Mouse (Mus musculus): ENCODE measurements at regions not wholly inside any gene's neighbourhood (a gene's known extent, or its start where the extent isn't known, plus 50 kb on each side); places are given as distances from the start of the nearest gene placed in this dataset.

DNA sequence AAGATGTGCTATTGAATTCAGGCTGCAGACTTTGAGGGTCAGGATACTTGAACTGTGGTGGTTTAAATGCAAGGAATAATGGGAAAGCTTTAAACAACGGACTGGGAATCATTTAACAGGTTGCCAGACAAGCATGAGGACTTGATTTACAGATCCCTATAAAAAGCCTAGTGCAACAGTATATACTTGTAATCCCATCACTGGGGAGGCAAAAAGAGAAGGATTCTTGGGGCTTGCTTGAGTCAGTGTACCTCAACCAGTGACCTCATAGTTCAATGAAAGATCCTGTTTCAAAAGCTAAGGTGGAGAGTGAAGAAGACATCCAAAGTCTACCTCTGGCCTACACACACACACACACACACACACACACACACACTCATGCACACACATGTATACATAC is 99.8 kb downstream of the Lrrn1 start:
- Histone ChIP-seq H3K4me1 (ENCODE audit: insufficient read depth, low read depth, low read length) (no peaks in the 10 kb centered on the region), H3K27ac (ENCODE audit: low read length) (no peak overlapping the region), H3K9ac (replicated peaks; ENCODE audit: low read depth) (no peak overlapping the region), H3K27me3 (replicated peaks; ENCODE audit: insufficient read depth, low read length) (no peaks in the 10 kb centered on the region), H3K9me3 (ENCODE audit: low read length) (no peaks in the 10 kb centered on the region), H3K4me3 (ENCODE audit: low read depth, low read length) (no peak overlapping the region), H3K36me3 (ENCODE audit: insufficient read depth, low read length) (no peaks in the 10 kb centered on the region), H3K4me2 (replicated peaks; ENCODE audit: low read depth, low read length) (no peak overlapping the region)
- ATAC-seq (no peak), DNase-seq (ENCODE audit: low spot score) (no peak)
- TF ChIP-seq CTCF (IDR thresholded peaks at IDR 0.05) (no peak), EP300 (IDR thresholded peaks at IDR 0.05) (no peak)
- WGBS, result 59% methylated on average over 1 of the region's 1 CpGs

DNA sequence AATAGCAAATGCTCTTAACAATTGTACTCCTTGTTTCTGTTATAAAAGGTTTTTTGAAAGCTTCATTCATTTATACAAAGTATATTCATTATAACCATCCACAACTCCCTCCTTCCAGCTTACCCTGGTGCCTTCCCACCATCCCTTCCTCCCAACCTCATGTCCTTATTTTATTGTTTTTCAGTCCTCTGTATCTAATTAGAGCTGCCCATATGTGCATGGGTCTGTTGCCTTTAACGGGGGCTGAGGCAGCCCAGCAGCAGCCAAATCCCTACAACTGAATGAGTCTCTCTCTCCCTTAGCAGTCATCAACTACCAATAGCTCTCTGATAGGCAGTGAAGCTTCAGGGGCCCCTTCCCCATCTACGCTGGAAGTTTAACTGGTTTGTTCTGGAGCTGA is 116.2 kb downstream of the Lrrn1 start:
- Histone ChIP-seq H3K9ac (replicated peaks; ENCODE audit: low read depth) (no peak overlapping the region), H3K27ac (ENCODE audit: low read length) (no peak overlapping the region), H3K9me3 (ENCODE audit: low read length) (no peaks in the 10 kb centered on the region), H3K27me3 (replicated peaks; ENCODE audit: insufficient read depth, low read length) (no peaks in the 10 kb centered on the region), H3K36me3 (ENCODE audit: insufficient read depth, low read length) (no peaks in the 10 kb centered on the region), H3K4me1 (ENCODE audit: insufficient read depth, low read depth, low read length) (no peaks in the 10 kb centered on the region), H3K4me2 (replicated peaks; ENCODE audit: low read depth, low read length) (no peak overlapping the region), H3K4me3 (ENCODE audit: low read depth, low read length) (no peak overlapping the region)
- DNase-seq (ENCODE audit: low spot score) (no peak), ATAC-seq (no peak)
- TF ChIP-seq CTCF (IDR thresholded peaks at IDR 0.05) (no peak), EP300 (IDR thresholded peaks at IDR 0.05) (no peak)
- 88% methylated on average over 2 of the region's 2 CpGs for WGBS

DNA sequence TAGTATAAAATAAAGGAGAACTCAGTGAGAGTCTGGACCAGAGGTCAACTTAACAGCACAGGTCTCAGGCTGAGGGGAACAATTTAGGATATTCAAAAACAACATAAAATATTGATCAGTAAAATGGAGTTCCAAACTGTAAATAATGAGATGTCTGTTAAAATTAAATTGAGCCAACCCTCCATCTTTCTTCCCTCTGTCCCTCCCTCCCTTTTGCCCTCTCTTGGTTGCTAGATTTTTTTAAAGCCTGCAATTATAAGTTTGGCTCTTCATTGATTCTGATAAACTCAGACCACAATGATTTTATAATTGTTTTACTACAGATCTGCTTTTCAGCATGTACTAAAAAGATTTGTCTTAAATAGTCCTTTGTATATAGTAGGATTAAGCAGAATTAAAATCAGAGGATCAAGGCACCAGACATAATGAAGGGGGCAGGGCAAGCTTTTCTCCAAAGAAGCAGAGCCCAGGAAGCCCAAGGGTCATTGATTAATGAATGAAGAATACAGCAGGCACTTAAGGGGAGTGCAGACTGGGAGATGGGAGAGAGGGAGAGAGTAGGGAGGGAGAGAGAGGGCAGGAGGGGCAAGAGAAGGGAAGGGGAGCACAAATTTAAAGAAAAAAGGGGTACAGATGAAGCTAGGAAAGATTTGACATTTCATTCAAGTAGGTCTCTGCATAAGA is 124.4 kb downstream of the Lrrn1 start:
- H3K4me3 ChIP-seq (ENCODE audit: low read depth, low read length), result no peak overlapping the region
- no peak for ATAC-seq
- H3K9ac ChIP-seq (replicated peaks; ENCODE audit: low read depth), result no peak overlapping the region
- H3K9me3 ChIP-seq (ENCODE audit: low read length), result no peaks in the 10 kb centered on the region
- H3K4me2 ChIP-seq (replicated peaks; ENCODE audit: low read depth, low read length), result no peak overlapping the region
- no peaks in the 10 kb centered on the region for H3K36me3 ChIP-seq (ENCODE audit: insufficient read depth, low read length)
- no peak for DNase-seq (ENCODE audit: low spot score)
- H3K4me1 ChIP-seq (ENCODE audit: insufficient read depth, low read depth, low read length), result no peaks in the 10 kb centered on the region
- H3K27ac ChIP-seq (ENCODE audit: low read length), result no peak overlapping the region
- H3K27me3 ChIP-seq (replicated peaks; ENCODE audit: insufficient read depth, low read length), result no peaks in the 10 kb centered on the region
- no peak for TF ChIP-seq CTCF (IDR thresholded peaks at IDR 0.05)
- TF ChIP-seq EP300 (IDR thresholded peaks at IDR 0.05), result no peak

DNA sequence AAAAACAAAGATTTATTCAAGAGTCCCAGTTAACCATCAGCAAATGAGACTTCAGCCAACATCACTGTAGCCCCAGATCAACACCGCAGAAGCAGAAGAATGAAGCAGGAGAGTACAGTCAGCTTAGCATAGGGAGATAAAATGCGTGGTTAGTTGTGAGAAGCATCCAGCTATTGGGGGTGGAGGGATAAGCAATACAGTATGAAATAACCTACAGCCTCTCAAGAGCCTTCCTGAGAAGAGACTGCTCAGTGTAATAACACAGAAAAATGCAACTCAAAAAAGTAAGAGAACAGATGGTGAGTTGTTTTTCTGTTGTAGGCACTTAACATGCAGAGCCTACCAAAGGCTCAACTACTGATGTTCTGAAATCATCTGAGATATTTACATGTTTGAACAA is 128.2 kb downstream of the Lrrn1 start:
- H3K9me3 ChIP-seq (ENCODE audit: low read length), result no peaks in the 10 kb centered on the region
- ATAC-seq (no peak), DNase-seq (ENCODE audit: low spot score) (no peak)
- no peak overlapping the region for H3K4me3 ChIP-seq (ENCODE audit: low read depth, low read length)
- TF ChIP-seq CTCF (IDR thresholded peaks at IDR 0.05), result no peak
- TF ChIP-seq EP300 (IDR thresholded peaks at IDR 0.05), result no peak
- no peaks in the 10 kb centered on the region for H3K36me3 ChIP-seq (ENCODE audit: insufficient read depth, low read length)
- 84% methylated on average over 2 of the region's 2 CpGs for WGBS
- no peak overlapping the region for H3K9ac ChIP-seq (replicated peaks; ENCODE audit: low read depth)
- H3K27ac ChIP-seq (ENCODE audit: low read length), result no peak overlapping the region
- H3K27me3 ChIP-seq (replicated peaks; ENCODE audit: insufficient read depth, low read length), result no peaks in the 10 kb centered on the region
- no peak overlapping the region for H3K4me2 ChIP-seq (replicated peaks; ENCODE audit: low read depth, low read length)
- H3K4me1 ChIP-seq (ENCODE audit: insufficient read depth, low read depth, low read length), result no peaks in the 10 kb centered on the region

DNA sequence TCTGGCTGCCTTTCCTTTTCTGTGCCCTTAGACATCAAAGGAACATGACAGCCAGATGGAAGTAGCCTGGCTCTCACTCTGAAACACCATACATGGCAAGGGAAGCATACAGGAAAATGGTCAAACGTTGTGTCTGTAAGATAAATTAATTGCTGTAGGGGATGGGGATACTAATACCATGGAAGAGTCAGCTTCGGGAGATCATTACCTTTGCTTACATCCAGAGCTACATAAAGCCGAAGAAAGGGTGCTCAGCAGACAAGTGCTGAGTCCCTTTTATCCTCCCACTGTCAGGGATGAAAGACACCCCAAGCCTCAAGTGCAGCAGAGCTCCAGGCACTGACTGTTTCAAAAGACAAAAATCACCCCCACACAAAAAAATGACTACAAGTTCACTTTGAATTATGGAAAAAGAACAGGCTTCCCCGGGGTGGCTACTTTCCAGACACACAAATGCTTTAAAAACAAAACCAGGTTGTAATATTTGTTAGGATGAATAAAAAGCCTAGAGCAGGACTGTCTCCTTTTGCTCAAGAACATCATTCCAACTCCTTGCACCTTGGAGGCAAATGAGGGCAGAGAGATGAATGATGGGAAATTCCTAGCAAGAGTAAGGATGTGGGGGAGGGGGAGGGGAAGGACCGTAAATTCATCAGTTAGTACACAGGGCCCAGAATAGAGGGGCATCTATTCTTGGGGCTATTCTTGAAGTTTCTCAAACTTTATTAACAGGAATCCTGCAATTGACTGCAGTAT is 131.6 kb downstream of the Lrrn1 start:
- Histone ChIP-seq H3K36me3 (ENCODE audit: insufficient read depth, low read length) (no peaks in the 10 kb centered on the region), H3K4me1 (ENCODE audit: insufficient read depth, low read depth, low read length) (no peaks in the 10 kb centered on the region), H3K27me3 (replicated peaks; ENCODE audit: insufficient read depth, low read length) (no peaks in the 10 kb centered on the region), H3K27ac (ENCODE audit: low read length) (no peak overlapping the region), H3K4me3 (ENCODE audit: low read depth, low read length) (no peak overlapping the region), H3K9ac (replicated peaks; ENCODE audit: low read depth) (no peak overlapping the region), H3K9me3 (ENCODE audit: low read length) (no peaks in the 10 kb centered on the region), H3K4me2 (replicated peaks; ENCODE audit: low read depth, low read length) (no peak overlapping the region)
- WGBS, result 57% methylated on average over 5 of the region's 5 CpGs
- TF ChIP-seq CTCF (IDR thresholded peaks at IDR 0.05) (no peak), EP300 (IDR thresholded peaks at IDR 0.05) (no peak)
- ATAC-seq, result no peak
- no peak for DNase-seq (ENCODE audit: low spot score)

DNA sequence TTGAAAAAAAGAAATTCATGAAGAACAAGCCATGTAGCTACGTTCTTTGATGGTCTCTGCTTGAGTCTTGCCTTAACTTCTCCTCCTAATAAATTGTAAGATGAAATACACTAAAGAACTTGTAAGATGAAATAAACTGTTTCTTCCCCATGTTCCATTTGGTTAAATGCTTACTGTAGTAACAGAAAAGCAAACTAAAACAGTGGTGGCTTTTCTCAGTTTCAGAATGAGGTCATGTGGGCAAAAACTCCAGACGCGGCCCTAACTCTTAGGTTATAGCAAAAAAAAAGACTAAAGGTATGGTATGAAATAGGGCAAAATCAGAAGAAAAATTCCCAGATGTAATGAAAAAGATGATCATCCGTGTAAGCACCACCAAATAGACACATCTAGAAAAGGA is 169.7 kb downstream of the Lrrn1 start:
- DNase-seq (ENCODE audit: low spot score), result no peak
- Histone ChIP-seq H3K9me3 (ENCODE audit: low read length) (no peaks in the 10 kb centered on the region), H3K4me3 (ENCODE audit: low read depth, low read length) (no peak overlapping the region), H3K36me3 (ENCODE audit: insufficient read depth, low read length) (no peaks in the 10 kb centered on the region), H3K27ac (ENCODE audit: low read length) (no peak overlapping the region), H3K4me2 (replicated peaks; ENCODE audit: low read depth, low read length) (no peak overlapping the region), H3K27me3 (replicated peaks; ENCODE audit: insufficient read depth, low read length) (no peaks in the 10 kb centered on the region), H3K4me1 (ENCODE audit: insufficient read depth, low read depth, low read length) (no peaks in the 10 kb centered on the region), H3K9ac (replicated peaks; ENCODE audit: low read depth) (no peak overlapping the region)
- TF ChIP-seq EP300 (IDR thresholded peaks at IDR 0.05) (no peak), CTCF (IDR thresholded peaks at IDR 0.05) (no peak)
- ATAC-seq, result no peak
- 76% methylated on average over 4 of the region's 4 CpGs for WGBS
